Mouse (Mus musculus) hindbrain, embryonic 16.5 days (tissue): ENCODE results near the gene Tspan10. TPM values are rescaled to one million over a fixed set of nuclear protein-coding genes. Genes with fewer than 3 reads are reported as not detected.
A peak's percentile ranks its signal among the peaks of the same experiment; 100 is the strongest.

Experiments used
- ATAC-seq: fragments of 200-750 bp; cut with Nextera tagmentation; 2 replicates; pipeline ENCODE4 v1.8.0; 2017; ENCODE audit warnings: moderate TSS enrichment, moderate library complexity
- H3K27ac ChIP-seq: fragments of 300-500 bp; sonication (generic); 2 replicates; pipeline ENCODE4 v1.5.1; 2014; ENCODE audit warnings: low read depth, mild to moderate bottlenecking, control low read depth, low read length, moderate library complexity
- H3K27me3 ChIP-seq: fragments of 300-500 bp; sonication (generic); replicated peaks from 2 replicates; pipeline ENCODE4 v1.6.1; 2014; ENCODE audit warnings: low read length; ENCODE audit not compliant: control insufficient read depth, insufficient read depth
- H3K36me3 ChIP-seq: fragments of 300-500 bp; sonication (generic); 2 replicates; pipeline ENCODE4 v1.6.1; 2014; ENCODE audit warnings: mild to moderate bottlenecking, low read length, moderate library complexity, mixed read lengths; ENCODE audit not compliant: control insufficient read depth, insufficient read depth
- H3K4me1 ChIP-seq: fragments of 300-500 bp; sonication (generic); 2 replicates; pipeline ENCODE4 v1.6.1; 2014; ENCODE audit warnings: low read depth, low read length; ENCODE audit not compliant: control insufficient read depth, insufficient read depth
- H3K4me2 ChIP-seq: fragments of 300-500 bp; sonication (generic); 2 replicates; pipeline ENCODE4 v1.6.1; 2014; ENCODE audit warnings: mild to moderate bottlenecking, low read length, control low read depth, moderate library complexity
- H3K4me3 ChIP-seq: fragments of 300-500 bp; sonication (generic); 2 replicates; pipeline ENCODE4 v1.5.1; 2014; ENCODE audit warnings: mild to moderate bottlenecking, low read length, control low read depth, moderate library complexity
- H3K9ac ChIP-seq: fragments of 300-500 bp; sonication (generic); 2 replicates; pipeline ENCODE4 v1.6.1; 2014; ENCODE audit warnings: low read depth, mild to moderate bottlenecking, control low read depth, low read length, moderate library complexity
- H3K9me3 ChIP-seq: fragments of 300-500 bp; sonication (generic); 2 replicates; pipeline ENCODE4 v1.6.1; 2014; ENCODE audit warnings: mild to moderate bottlenecking, low read length, moderate library complexity; ENCODE audit not compliant: control insufficient read depth
- WGBS: fragments of 180-500 bp; shearing (Covaris S2); extraction: QIAGEN DNeasy Blood & Tissue Kit; methylation state at CpG from one replicate; pipeline ENCODE4 v1.1.7; 2014; 5-methylcytosine and 5-hydroxymethylcytosine counted together
- polyA plus RNA-seq: library from polyadenylated mRNA; unstranded; fragments of >200 nt; fragmentation: Nextera tagmentation; extraction: Ambion mirVana; gene quantifications from 2 replicates; pipeline ENCODE4 v1.2.1, GENCODE M21; 2015

Tspan10 gene
- polyA plus RNA-seq, 1 experiment from 2014 or later = not detected

DNA sequence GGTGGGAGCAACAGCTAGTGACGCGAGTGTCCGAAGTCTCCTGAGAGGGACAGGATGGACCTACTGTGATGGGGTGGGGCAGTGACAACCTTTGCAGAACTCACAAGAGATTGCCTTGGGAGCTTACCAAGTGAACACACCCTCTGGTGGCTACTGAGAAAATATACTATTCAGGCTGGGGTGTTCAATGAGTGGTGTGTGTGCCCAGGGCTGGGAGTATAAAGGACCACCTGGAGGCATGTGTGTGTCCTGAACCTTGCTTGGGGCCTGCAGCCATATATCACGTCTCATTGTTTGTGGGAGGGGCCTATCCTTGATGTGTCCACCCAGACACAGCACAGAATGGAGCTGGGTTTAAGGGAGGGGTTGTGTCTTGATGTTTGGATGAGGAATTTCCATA lies 46.1 kb downstream of the Tspan10 start:
- no peaks in the 10 kb centered on the region for H3K27me3 ChIP-seq
- H3K4me3 ChIP-seq = no peak overlapping the region
- H3K9ac ChIP-seq = no peak overlapping the region
- H3K36me3 ChIP-seq = peaks cover 21% of the 10 kb centered on the region
- 77% methylated on average over 4 of the region's 4 CpGs for WGBS
- peaks cover 38% of the 10 kb centered on the region for H3K4me1 ChIP-seq
- no peak overlapping the region for H3K27ac ChIP-seq
- ATAC-seq = no peak
- no peaks in the 10 kb centered on the region for H3K9me3 ChIP-seq
- no peak overlapping the region for H3K4me2 ChIP-seq

GRCm38 (mm10) chr11:120489054-120489761 lies 46.8 kb downstream of the Tspan10 start:
- WGBS = 61% methylated on average over 4 of the region's 4 CpGs
- Histone ChIP-seq H3K27me3 (no peaks in the 10 kb centered on the region), H3K27ac (no peak overlapping the region), H3K9ac (no peak overlapping the region), H3K36me3 (peaks cover 21% of the 10 kb centered on the region), H3K4me3 (no peak overlapping the region), H3K4me2 (no peak overlapping the region), H3K4me1 (peaks cover 34% of the 10 kb centered on the region), H3K9me3 (no peaks in the 10 kb centered on the region)
- no peak for ATAC-seq

DNA sequence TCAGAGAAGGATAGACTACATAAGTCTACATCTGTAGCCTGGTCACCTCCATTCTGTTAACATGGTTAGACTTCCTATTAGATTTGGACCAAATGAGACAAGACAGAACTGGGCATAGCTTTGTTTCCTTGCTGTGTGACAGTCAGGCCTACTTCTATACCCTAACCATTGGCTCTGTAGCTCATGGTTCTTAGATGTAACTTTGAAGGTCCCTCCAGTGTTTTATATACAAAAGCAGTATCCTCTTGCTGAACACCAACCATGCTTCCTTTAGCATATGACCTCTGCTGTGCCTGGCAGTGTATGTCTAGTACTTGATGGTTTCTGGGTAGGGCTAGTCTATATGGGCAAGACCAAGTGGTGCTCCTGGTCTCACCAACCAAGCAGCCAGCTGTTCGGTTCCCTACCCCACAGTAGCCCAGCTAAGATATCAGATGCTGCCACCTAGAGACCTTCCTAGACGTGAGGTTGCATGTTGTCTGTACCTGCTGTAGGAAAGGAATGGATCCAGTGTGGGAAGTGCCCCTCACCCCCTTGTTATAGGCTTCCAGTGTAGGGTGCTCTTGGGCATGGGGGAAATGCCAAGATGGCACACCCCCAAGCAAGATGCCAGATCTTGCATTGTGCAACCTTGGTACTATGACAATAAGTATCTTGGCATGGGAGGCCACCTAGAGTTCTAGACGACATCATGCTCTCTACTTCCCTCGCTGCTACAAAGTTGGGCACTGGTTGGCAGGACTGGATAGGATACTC lies 48.0 kb downstream of the Tspan10 start:
- Histone ChIP-seq H3K9ac (no peak overlapping the region), H3K4me1 (peaks cover 29% of the 10 kb centered on the region), H3K4me2 (peak overlapping the region; percentile 90; the same call in 1 of the 2 replicates), H3K4me3 (no peak overlapping the region), H3K27ac (no peak overlapping the region; the same call in 1 of the 2 replicates), H3K9me3 (no peaks in the 10 kb centered on the region), H3K36me3 (peaks cover 25% of the 10 kb centered on the region), H3K27me3 (no peaks in the 10 kb centered on the region)
- 43% methylated on average over 4 of the region's 4 CpGs for WGBS
- ATAC-seq = no peak

- WGBS = 2% methylated on average over 35 of the region's 35 CpGs
- Histone ChIP-seq H3K9me3 (no peaks in the 10 kb centered on the region), H3K4me2 (peak within 1 kb of the TSS; percentile 90), H3K27me3 (no peaks in the 10 kb centered on the region), H3K36me3 (peaks cover 29% of the 10 kb centered on the region), H3K4me3 (peak within 1 kb of the TSS; percentile 85), H3K4me1 (peaks cover 25% of the 10 kb centered on the region), H3K27ac (peak within 1 kb of the TSS; percentile 83), H3K9ac (peak within 1 kb of the TSS; percentile 82)
- peak; percentile 91 for ATAC-seq
Observed at GRCm38 (mm10) chr11:120491317-120492023, 49.0 kb downstream of the Tspan10 start, which contains the start of gene Slc25a10. Slc25a10 (plus strand) TSS chr11:120491840.

DNA sequence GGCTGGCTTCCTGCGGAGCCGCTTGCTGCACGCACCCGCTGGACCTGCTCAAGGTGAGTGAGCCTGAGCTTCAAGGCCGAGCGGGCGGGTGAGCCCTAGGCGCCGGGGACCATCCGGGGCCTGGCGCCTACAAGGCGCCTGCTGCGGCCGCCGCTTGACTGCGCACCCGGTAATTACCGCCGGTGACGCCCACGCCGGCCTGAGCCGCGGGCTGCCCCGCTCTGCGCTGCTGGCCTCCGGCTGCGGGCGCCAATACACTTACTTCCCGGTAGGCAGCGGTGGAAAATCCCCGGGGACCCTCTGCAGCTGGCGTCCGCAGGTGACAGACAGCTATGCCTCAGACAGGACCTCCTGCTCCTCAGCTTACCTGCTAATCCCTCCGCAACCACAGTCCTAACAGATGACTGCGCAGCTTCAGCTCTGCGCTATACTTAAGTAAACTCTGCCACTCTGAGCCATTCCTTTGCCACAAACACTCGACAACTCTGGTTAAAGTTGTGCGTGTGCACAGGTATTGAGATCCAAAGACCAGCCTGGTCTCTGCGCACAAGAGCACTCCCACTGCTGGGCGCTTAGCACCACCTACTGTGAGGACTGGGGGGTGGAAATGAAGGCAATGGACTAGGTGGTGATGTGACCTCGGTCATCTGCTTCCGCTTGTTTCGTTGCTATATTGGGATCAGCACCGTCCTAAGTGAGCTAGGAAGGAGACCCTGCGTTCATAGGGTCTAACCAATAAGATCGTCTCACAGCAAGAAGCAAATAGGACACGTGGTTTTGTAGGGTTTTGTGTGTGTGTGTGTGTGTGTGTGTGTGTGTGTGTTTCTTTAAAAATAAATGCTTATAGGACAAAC lies 49.8 kb downstream of the Tspan10 start:
- ATAC-seq = peak; percentile 57
- Histone ChIP-seq H3K4me1 (peaks cover 25% of the 10 kb centered on the region), H3K4me3 (peak overlapping the region; percentile 85), H3K27ac (peak overlapping the region; percentile 83), H3K27me3 (no peaks in the 10 kb centered on the region), H3K4me2 (peak overlapping the region; percentile 90), H3K36me3 (peaks cover 33% of the 10 kb centered on the region), H3K9ac (peak overlapping the region; percentile 82), H3K9me3 (no peaks in the 10 kb centered on the region)
- under 1% methylated on average over 37 of the region's 48 CpGs for WGBS

GRCm38 (mm10) chr11:120492878-120493203 lies 50.4 kb downstream of the Tspan10 start:
- peak overlapping the region; percentile 82 for H3K9ac ChIP-seq
- H3K9me3 ChIP-seq = no peaks in the 10 kb centered on the region
- no peak for ATAC-seq
- H3K4me3 ChIP-seq = peak overlapping the region; percentile 85
- no peaks in the 10 kb centered on the region for H3K27me3 ChIP-seq
- H3K27ac ChIP-seq = peak overlapping the region; percentile 58
- H3K4me1 ChIP-seq = peaks cover 25% of the 10 kb centered on the region
- peak overlapping the region; percentile 90 for H3K4me2 ChIP-seq
- WGBS = 19% methylated on average over 3 of the region's 3 CpGs
- H3K36me3 ChIP-seq = peaks cover 30% of the 10 kb centered on the region; the same call in 1 of the 2 replicates

DNA sequence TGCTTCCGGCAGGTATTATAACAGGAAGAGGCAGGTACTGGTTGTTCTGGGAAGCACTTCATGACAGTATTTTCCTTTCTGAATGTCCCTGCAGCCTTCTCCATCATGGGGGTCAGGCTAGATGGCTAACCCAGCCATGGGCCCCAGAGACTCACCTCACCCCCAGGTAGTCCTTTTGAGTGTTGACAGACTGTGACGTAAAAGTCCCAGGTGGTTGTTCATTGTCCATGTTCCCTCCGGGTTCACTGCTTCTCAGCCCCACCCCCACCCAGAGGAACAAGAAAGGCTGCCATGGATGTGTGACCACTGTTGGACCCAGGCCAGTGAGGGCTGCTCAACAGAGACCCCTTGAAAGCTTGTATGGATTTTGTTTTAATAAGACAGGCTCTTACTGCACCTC lies 50.9 kb downstream of the Tspan10 start:
- Histone ChIP-seq H3K9me3 (no peaks in the 10 kb centered on the region), H3K27ac (peak overlapping the region; percentile 58; the same call in 1 of the 2 replicates), H3K9ac (peak overlapping the region; percentile 82; the same call in 1 of the 2 replicates), H3K27me3 (no peaks in the 10 kb centered on the region), H3K36me3 (peaks cover 28% of the 10 kb centered on the region; the same call in 1 of the 2 replicates), H3K4me1 (peaks cover 25% of the 10 kb centered on the region), H3K4me2 (peak overlapping the region; percentile 90), H3K4me3 (peak overlapping the region; percentile 85)
- WGBS = 47% methylated on average over 3 of the region's 3 CpGs
- ATAC-seq = no peak

DNA sequence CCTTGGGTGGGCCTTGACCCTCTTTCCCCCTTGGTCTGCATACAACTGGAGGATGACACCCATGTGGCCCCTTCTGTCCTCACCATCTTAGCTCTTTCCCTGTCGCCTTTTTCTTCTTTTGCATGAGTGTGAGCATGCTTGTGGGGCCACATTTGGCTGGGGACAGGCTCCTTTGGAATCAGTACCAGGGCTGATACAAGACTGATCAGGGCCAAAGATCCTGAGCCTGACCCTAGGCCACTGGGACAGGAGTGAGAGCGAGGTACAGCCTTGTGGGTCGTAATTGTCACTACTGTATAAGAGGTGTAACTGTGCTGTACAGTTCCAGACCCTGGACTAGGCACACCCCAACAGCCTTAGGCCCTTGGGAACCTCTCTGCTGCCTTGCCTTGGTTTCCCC lies 51.5 kb downstream of the Tspan10 start:
- Histone ChIP-seq H3K4me3 (no peak overlapping the region), H3K27ac (no peak overlapping the region), H3K4me1 (peaks cover 25% of the 10 kb centered on the region), H3K9me3 (no peaks in the 10 kb centered on the region), H3K9ac (0 out of 2 replicates have a peak overlapping the region, but pooled peaks have one; percentile 82), H3K36me3 (peaks cover 22% of the 10 kb centered on the region; the same call in 1 of the 2 replicates), H3K27me3 (no peaks in the 10 kb centered on the region), H3K4me2 (no peak overlapping the region)
- 82% methylated on average over 3 of the region's 3 CpGs for WGBS
- no peak for ATAC-seq
